Mouse (Mus musculus): Measurements from ENCODE around the gene Pcgf1. TPM values are rescaled to one million over a fixed set of nuclear protein-coding genes. Genes with fewer than 3 reads are reported as not detected.

Pcgf1 gene
- polyA plus RNA-seq, 1 experiment: 14.7 TPM

DNA sequence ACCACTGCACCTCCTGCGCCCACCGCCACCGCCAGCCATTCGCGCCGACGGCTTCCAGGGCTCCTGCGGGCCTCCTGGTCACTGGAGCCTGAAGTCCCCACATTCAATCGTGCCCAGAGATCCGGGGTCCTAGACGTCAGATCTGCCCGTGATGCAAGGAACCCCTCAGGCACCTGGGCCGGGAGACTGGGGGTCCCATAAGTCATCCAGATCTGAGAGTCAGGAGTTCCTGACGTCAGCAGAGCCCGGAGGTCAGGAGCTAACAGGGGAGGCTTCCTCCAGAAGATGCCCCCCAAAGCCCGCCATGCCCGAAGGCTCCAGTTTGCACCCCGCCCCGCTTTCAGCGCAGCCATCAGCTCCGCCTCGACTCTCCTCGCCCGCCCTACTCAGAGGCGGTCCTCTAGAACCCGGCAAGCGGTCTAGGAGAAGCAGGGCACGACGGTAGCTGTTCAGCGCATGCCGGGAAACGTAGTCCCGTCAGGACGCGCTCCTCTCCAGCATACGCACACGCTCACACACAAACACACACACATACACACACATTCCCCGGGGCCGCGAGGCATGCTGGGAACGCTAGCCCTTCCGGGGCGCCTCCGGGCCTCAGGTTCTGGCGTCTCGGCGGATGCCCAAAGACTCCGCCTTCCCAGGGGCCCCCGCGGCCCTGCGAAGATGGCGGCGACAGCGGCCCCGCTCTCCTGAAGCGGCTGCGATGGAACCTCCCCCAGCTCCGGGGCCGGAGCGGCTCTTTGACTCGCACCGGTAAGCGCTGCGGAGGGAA lies 23.4 kb upstream of the Pcgf1 start, which contains the start of gene Aup1:
Gene Aup1 (plus strand): TSS at position 448 of the 778 bp plus-strand sequence.
- Histone ChIP-seq H3K27me3 (ENCODE audit: control insufficient read depth, insufficient read depth, low read length, poor library complexity, severe bottlenecking) (no peaks in the 10 kb centered on the region), H3K36me3 (ENCODE audit: control insufficient read depth, insufficient read depth, low read length, poor library complexity, severe bottlenecking) (peaks cover 5% of the 10 kb centered on the region; the same call in 1 of the 2 replicates), H3K9me3 (replicated peaks; ENCODE audit: control insufficient read depth, insufficient read depth, low read length, poor library complexity, severe bottlenecking) (no peaks in the 10 kb centered on the region), H3K4me3 (ENCODE audit: low read depth, low read length) (peak within 1 kb of the TSS; percentile 80), H3K27ac (ENCODE audit: insufficient read depth, low read length) (0 out of 2 replicates have a peak within 1 kb of the TSS, but pooled peaks have one; percentile 5), H3K4me1 (ENCODE audit: control insufficient read depth, insufficient read depth, low read length) (peaks cover 4% of the 10 kb centered on the region), H3K9ac (ENCODE audit: low read depth, poor library complexity, severe bottlenecking) (peak within 1 kb of the TSS; percentile 91)
- peak; percentile 58 for TF ChIP-seq POLR2A (IDR thresholded peaks at IDR 0.05; ENCODE audit: insufficient read depth, low read length)
- peak; percentile 54; the same call in 1 of the 2 replicates for TF ChIP-seq EP300 (IDR thresholded peaks at IDR 0.05; ENCODE audit: insufficient read depth, low read depth, low read length)
- TF ChIP-seq CTCF (IDR thresholded peaks at IDR 0.05; ENCODE audit: low read depth, low read length): no peak

DNA sequence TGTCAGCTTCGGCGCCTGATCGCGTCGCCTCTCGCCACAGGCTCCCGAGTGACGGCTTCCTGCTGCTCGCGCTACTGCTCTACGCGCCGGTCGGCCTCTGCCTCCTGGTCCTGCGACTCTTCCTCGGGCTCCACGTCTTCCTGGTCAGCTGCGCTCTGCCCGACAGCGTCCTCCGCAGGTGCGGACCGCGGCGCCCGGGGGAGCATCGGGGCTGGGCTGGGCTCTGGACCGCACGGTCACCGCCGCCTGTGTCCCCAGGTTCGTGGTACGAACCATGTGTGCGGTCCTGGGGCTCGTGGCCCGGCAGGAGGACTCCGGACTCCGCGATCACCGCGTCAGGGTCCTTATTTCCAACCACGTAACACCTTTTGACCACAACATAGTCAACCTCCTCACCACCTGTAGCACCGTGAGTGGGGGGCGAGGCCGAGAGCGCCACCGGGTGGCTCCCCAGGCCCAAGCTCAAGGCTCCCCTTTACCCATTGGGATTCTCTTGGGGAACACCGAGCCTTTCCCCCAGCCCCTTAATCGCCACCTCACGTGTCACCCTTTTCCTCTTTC lies 22.7 kb upstream of the Pcgf1 start, which contains the start of gene Htra2:
Gene Htra2 (minus strand): TSS at position 403 of the 561 bp plus-strand sequence.
- Histone ChIP-seq H3K4me1 (ENCODE audit: control insufficient read depth, insufficient read depth, low read length) (peaks cover 4% of the 10 kb centered on the region), H3K9me3 (replicated peaks; ENCODE audit: control insufficient read depth, insufficient read depth, low read length, poor library complexity, severe bottlenecking) (no peaks in the 10 kb centered on the region), H3K9ac (ENCODE audit: low read depth, poor library complexity, severe bottlenecking) (peak within 1 kb of the TSS; percentile 91), H3K36me3 (ENCODE audit: control insufficient read depth, insufficient read depth, low read length, poor library complexity, severe bottlenecking) (peaks cover 5% of the 10 kb centered on the region; the same call in 1 of the 2 replicates), H3K27ac (ENCODE audit: insufficient read depth, low read length) (0 out of 2 replicates have a peak within 1 kb of the TSS, but pooled peaks have one; percentile 5), H3K4me3 (ENCODE audit: low read depth, low read length) (peak within 1 kb of the TSS; percentile 80), H3K27me3 (ENCODE audit: control insufficient read depth, insufficient read depth, low read length, poor library complexity, severe bottlenecking) (no peaks in the 10 kb centered on the region)
- no peak for TF ChIP-seq POLR2A (IDR thresholded peaks at IDR 0.05; ENCODE audit: insufficient read depth, low read length)
- TF ChIP-seq CTCF (IDR thresholded peaks at IDR 0.05; ENCODE audit: low read depth, low read length): peak; percentile 65

DNA sequence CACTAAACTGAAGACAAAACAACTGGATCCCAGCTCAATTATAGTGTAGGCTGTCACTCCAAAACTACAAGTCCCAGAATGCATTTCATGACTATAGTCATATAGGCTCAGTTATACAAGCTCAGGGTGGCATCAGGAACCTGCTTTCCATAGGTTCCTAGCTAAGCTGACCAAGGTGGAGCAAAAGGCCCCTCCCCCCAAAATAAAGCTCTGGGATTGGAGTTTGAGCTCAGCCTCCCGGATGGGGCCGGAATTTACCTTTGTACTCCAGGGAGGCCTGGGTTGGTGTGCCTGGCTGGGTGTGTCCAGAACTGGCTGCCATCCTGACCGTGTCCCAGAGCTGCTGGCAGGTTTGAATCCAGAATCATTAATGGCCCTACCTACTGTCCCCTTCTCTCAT lies 19.9 kb upstream of the Pcgf1 start, which contains the start of gene Dqx1:
Gene Dqx1 (plus strand): TSS at position 55 of the 400 bp plus-strand sequence.
- H3K27ac ChIP-seq (ENCODE audit: insufficient read depth, low read length): no peak within 1 kb of the TSS
- H3K9ac ChIP-seq (ENCODE audit: low read depth, poor library complexity, severe bottlenecking): 0 out of 2 replicates have a peak within 1 kb of the TSS, but pooled peaks have one; percentile 14
- H3K27me3 ChIP-seq (ENCODE audit: control insufficient read depth, insufficient read depth, low read length, poor library complexity, severe bottlenecking): no peaks in the 10 kb centered on the region
- H3K4me3 ChIP-seq (ENCODE audit: low read depth, low read length): peak within 1 kb of the TSS; percentile 39
- TF ChIP-seq POLR2A (IDR thresholded peaks at IDR 0.05; ENCODE audit: insufficient read depth, low read length) (no peak), CTCF (IDR thresholded peaks at IDR 0.05; ENCODE audit: low read depth, low read length) (no peak), EP300 (IDR thresholded peaks at IDR 0.05; ENCODE audit: insufficient read depth, low read depth, low read length) (no peak)
- H3K36me3 ChIP-seq (ENCODE audit: control insufficient read depth, insufficient read depth, low read length, poor library complexity, severe bottlenecking): peaks cover 5% of the 10 kb centered on the region; the same call in 1 of the 2 replicates
- no peaks in the 10 kb centered on the region for H3K9me3 ChIP-seq (replicated peaks; ENCODE audit: control insufficient read depth, insufficient read depth, low read length, poor library complexity, severe bottlenecking)
- H3K4me1 ChIP-seq (ENCODE audit: control insufficient read depth, insufficient read depth, low read length): peaks cover 4% of the 10 kb centered on the region

DNA sequence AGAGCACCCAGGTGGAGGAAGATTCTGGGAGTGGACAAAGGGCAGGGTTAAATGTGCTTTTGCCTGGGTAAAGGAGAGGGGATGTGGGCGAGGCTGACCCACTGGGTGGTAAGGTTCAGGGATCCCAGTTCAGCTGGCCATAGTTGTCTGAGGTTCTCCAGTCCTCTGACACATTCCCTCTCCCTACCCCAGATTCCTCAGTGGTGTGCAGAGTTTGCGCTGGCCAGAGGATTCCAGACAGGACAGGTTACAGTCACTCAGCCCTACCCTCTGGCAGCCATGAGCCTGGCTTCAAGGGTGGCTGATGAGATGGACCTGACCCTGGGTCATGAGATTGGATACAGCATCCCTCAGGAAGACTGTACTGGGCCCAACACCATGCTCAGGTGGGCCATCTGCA lies 18.9 kb upstream of the Pcgf1 start:
- no peaks in the 10 kb centered on the region for H3K9me3 ChIP-seq (replicated peaks; ENCODE audit: control insufficient read depth, insufficient read depth, low read length, poor library complexity, severe bottlenecking)
- H3K4me1 ChIP-seq (ENCODE audit: control insufficient read depth, insufficient read depth, low read length): peaks cover 4% of the 10 kb centered on the region
- TF ChIP-seq CTCF (IDR thresholded peaks at IDR 0.05; ENCODE audit: low read depth, low read length): no peak
- no peak for TF ChIP-seq POLR2A (IDR thresholded peaks at IDR 0.05; ENCODE audit: insufficient read depth, low read length)
- no peak for TF ChIP-seq EP300 (IDR thresholded peaks at IDR 0.05; ENCODE audit: insufficient read depth, low read depth, low read length)
- H3K27ac ChIP-seq (ENCODE audit: insufficient read depth, low read length): no peak overlapping the region
- peaks cover 5% of the 10 kb centered on the region; the same call in 1 of the 2 replicates for H3K36me3 ChIP-seq (ENCODE audit: control insufficient read depth, insufficient read depth, low read length, poor library complexity, severe bottlenecking)
- H3K4me3 ChIP-seq (ENCODE audit: low read depth, low read length): no peak overlapping the region
- no peaks in the 10 kb centered on the region for H3K27me3 ChIP-seq (ENCODE audit: control insufficient read depth, insufficient read depth, low read length, poor library complexity, severe bottlenecking)
- no peak overlapping the region for H3K9ac ChIP-seq (ENCODE audit: low read depth, poor library complexity, severe bottlenecking)

DNA sequence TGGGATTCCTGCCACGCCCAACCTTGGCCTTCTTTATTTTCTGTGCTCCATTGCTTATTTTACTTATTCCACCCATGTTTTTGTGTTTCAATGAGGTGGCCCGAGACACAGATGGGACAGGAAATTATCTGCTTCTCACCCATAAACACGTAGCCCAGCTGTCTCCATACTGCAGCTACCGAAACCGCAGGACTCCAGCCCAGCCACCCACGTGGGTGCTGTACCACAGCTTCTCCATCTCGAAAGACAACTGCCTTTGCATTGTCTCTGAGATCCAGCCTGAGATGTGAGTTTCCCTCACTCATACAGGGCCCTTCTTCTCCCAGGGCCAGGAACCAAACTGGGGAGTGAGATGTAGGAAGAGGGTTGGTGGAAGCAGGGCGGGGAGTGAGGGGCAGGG lies 11.7 kb upstream of the Pcgf1 start:
- H3K27me3 ChIP-seq (ENCODE audit: control insufficient read depth, insufficient read depth, low read length, poor library complexity, severe bottlenecking): peaks cover 34% of the 10 kb centered on the region
- TF ChIP-seq EP300 (IDR thresholded peaks at IDR 0.05; ENCODE audit: insufficient read depth, low read depth, low read length) (no peak), CTCF (IDR thresholded peaks at IDR 0.05; ENCODE audit: low read depth, low read length) (no peak), POLR2A (IDR thresholded peaks at IDR 0.05; ENCODE audit: insufficient read depth, low read length) (no peak)
- H3K36me3 ChIP-seq (ENCODE audit: control insufficient read depth, insufficient read depth, low read length, poor library complexity, severe bottlenecking): no peaks in the 10 kb centered on the region
- no peak overlapping the region for H3K9ac ChIP-seq (ENCODE audit: low read depth, poor library complexity, severe bottlenecking)
- H3K9me3 ChIP-seq (replicated peaks; ENCODE audit: control insufficient read depth, insufficient read depth, low read length, poor library complexity, severe bottlenecking): no peaks in the 10 kb centered on the region
- H3K4me3 ChIP-seq (ENCODE audit: low read depth, low read length): no peak overlapping the region
- no peaks in the 10 kb centered on the region for H3K4me1 ChIP-seq (ENCODE audit: control insufficient read depth, insufficient read depth, low read length)
- no peak overlapping the region for H3K27ac ChIP-seq (ENCODE audit: insufficient read depth, low read length)
